Mouse (Mus musculus) C2C12 (cell line): ENCODE data around the gene Clec11a. TPM values are rescaled to one million over a fixed set of nuclear protein-coding genes. Genes with fewer than 3 reads are reported as not detected.
A peak's percentile ranks its signal among the peaks of the same experiment; 100 is the strongest.
"Not testable (repeated sequence)": the region's sequence is repeated elsewhere in the genome, so short reads cannot be mapped to it uniquely, and the experiment has no call there.

Experiments used
- H3K27me3 ChIP-seq: one replicate; pipeline ENCODE4 v1.6.1; 2011; ENCODE audit not compliant: control insufficient read depth, insufficient read depth, insufficient read length
- H3K36me3 ChIP-seq: one replicate; pipeline ENCODE4 v1.6.1; 2011; ENCODE audit not compliant: control insufficient read depth, insufficient read depth
- H3K4me3 ChIP-seq: one replicate; pipeline ENCODE4 v1.5.1; 2011; ENCODE audit warnings: mild to moderate bottlenecking, control low read depth; ENCODE audit not compliant: poor library complexity, insufficient read depth, severe bottlenecking
- H3K79me2 ChIP-seq: one replicate; pipeline ENCODE4 v1.6.1; 2011; ENCODE audit not compliant: control insufficient read depth, insufficient read depth
- H3K79me3 ChIP-seq: one replicate; pipeline ENCODE4 v1.6.1; 2011; ENCODE audit warnings: low read depth, control low read depth
- H3ac ChIP-seq: one replicate; pipeline ENCODE3; 2011; ENCODE audit warnings: low read depth; ENCODE audit not compliant: control insufficient read depth, insufficient read length
- CEBPB ChIP-seq: IDR thresholded peaks from one replicate; pipeline ENCODE4 v1.6.1; 2011; ENCODE audit warnings: low read depth, mild to moderate bottlenecking, control low read depth, moderate library complexity
- CTCF ChIP-seq: IDR thresholded peaks from one replicate; pipeline ENCODE4 v1.5.1; 2011; ENCODE audit not compliant: control insufficient read depth, insufficient read depth, insufficient read length
- FOSL1 ChIP-seq: IDR thresholded peaks from one replicate; pipeline ENCODE4 v1.8.0; 2011; ENCODE audit warnings: mild to moderate bottlenecking, low read length; ENCODE audit not compliant: poor library complexity, insufficient read depth, severe bottlenecking
- MAX ChIP-seq: IDR thresholded peaks from one replicate; pipeline ENCODE4 v1.6.1; 2011; ENCODE audit warnings: mild to moderate bottlenecking, control low read depth
- MYOD1 ChIP-seq: IDR thresholded peaks from one replicate; pipeline ENCODE4 v1.6.1; 2011; ENCODE audit warnings: low read depth; ENCODE audit not compliant: control insufficient read depth, insufficient read length
- MYOG ChIP-seq: IDR thresholded peaks from one replicate; pipeline ENCODE4 v1.6.1; 2011; ENCODE audit not compliant: control insufficient read depth, insufficient read length; ENCODE audit errors: extremely low read depth
- USF1 ChIP-seq: IDR thresholded peaks from one replicate; pipeline ENCODE4 v1.6.1; 2011; ENCODE audit warnings: low read depth, mild to moderate bottlenecking, control low read depth, moderate library complexity
- polyA plus RNA-seq: library from polyadenylated mRNA; unstranded; fragments of >200 nt; fragmentation: generic; extraction: Trizol; gene quantifications from one replicate; pipeline ENCODE4 v1.2.1, GENCODE M21; 2012; ENCODE audit warnings: missing spikeins

Clec11a gene
- polyA plus RNA-seq, 1 experiment = 0.30 TPM

DNA sequence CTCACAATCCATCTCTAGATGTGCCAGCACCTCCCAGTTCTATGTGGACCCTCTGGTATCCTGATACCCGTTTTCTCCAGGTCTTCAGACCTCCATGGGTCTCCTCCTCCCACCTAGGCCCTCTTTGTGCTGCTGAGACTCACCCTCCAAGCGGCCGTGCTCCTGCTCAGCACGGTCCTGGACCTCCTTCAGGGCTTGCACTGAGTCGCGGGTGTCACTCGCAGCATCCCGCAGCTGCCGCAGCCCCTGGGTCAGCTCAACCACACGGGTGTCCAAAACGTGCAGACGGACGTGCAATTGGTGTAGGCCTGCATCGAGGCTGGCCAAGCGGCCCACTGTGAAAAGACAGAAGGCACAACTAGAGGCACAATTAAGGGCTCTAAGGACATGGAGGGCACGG, 1.0 kb downstream of the Clec11a start:
- H3K36me3 ChIP-seq = no peaks in the 10 kb centered on the region
- no peaks in the 10 kb centered on the region for H3K79me3 ChIP-seq
- no peak for TF ChIP-seq MYOD1
- TF ChIP-seq USF1 = no peak
- TF ChIP-seq FOSL1 = no peak
- no peak for TF ChIP-seq CTCF
- TF ChIP-seq MAX = no peak
- no peak for TF ChIP-seq CEBPB
- TF ChIP-seq MYOG = no peak
- no peak overlapping the region for H3ac ChIP-seq
- peaks cover 28% of the 10 kb centered on the region for H3K27me3 ChIP-seq
- H3K4me3 ChIP-seq = no peak overlapping the region
- H3K79me2 ChIP-seq = no peaks in the 10 kb centered on the region

DNA sequence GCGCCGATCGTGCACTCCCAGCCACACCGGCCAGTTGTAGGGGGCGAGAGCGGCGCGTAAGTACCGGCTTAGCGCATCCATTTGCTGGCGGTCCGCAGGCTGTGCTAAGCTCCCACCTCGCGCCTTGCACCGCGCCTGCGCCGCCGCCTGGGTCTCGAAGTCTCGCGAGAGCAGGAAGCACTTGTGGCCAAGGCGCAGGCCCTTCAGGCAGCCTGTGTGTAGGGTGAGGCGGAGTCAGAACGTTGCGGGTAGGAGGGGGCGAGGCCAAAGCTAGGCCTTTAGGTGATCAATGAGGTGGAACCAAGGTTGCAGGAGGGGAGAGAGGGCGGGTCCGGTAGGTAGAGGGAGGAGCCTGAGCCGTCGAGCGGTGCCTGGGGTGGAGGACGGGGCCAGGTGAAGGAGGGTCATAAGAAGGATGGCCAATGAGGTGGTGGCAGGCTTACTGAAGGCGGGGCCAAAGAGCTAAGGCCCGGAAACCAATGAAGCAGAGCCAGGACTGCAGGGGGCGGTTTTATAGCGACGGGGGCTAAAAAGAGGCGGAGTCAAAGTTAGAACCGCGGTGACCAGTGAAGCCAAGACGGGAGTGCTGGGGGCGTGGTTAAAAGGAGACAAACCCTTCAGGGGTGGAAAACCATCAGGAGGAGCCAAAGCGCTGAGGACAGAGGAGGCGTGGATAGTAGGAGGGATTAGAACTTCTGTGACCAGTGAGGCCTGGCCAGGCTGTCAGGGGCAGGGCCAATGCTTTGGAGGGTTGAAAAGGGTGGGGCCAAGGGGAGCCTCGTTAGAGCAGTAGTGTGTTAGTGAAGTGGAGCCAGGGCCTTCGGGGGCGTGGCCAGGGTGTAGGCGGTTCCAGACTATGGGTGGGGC, 1.7 kb downstream of the Clec11a start:
- Histone ChIP-seq H3ac (peak overlapping the region; percentile 78), H3K27me3 (peaks cover 21% of the 10 kb centered on the region), H3K36me3 (no peaks in the 10 kb centered on the region), H3K79me3 (no peaks in the 10 kb centered on the region), H3K4me3 (peak overlapping the region; percentile 45), H3K79me2 (no peaks in the 10 kb centered on the region)
- TF ChIP-seq CTCF = no peak
- no peak for TF ChIP-seq USF1
- TF ChIP-seq MAX = no peak
- TF ChIP-seq FOSL1 = no peak
- no peak for TF ChIP-seq MYOG
- TF ChIP-seq MYOD1 = no peak
- no peak for TF ChIP-seq CEBPB

DNA sequence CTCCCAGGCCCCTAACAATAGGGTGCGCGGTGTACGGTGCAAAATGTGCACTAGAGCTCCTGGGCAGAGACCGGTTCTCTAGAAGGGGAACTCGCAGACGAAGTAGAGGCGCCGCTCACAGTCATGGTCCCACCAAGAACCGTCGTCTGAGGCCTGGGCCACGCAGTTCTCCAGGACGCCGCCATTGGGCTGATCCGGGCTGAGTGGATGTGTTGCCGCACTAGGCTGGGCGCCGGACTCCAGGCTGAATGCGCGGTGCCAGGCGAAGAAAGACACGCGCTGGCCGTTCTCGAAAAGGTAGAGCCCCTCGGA, 2.3 kb downstream of the Clec11a start:
- TF ChIP-seq USF1 (no peak), CEBPB (no peak), FOSL1 (no peak), CTCF (no peak), MAX (no peak), MYOD1 (no peak), MYOG (no peak)
- H3ac ChIP-seq = peak overlapping the region; percentile 78
- H3K79me3 ChIP-seq = no peaks in the 10 kb centered on the region
- no peaks in the 10 kb centered on the region for H3K36me3 ChIP-seq
- peak overlapping the region; percentile 45 for H3K4me3 ChIP-seq
- peaks cover 15% of the 10 kb centered on the region for H3K27me3 ChIP-seq
- H3K79me2 ChIP-seq = no peaks in the 10 kb centered on the region

DNA sequence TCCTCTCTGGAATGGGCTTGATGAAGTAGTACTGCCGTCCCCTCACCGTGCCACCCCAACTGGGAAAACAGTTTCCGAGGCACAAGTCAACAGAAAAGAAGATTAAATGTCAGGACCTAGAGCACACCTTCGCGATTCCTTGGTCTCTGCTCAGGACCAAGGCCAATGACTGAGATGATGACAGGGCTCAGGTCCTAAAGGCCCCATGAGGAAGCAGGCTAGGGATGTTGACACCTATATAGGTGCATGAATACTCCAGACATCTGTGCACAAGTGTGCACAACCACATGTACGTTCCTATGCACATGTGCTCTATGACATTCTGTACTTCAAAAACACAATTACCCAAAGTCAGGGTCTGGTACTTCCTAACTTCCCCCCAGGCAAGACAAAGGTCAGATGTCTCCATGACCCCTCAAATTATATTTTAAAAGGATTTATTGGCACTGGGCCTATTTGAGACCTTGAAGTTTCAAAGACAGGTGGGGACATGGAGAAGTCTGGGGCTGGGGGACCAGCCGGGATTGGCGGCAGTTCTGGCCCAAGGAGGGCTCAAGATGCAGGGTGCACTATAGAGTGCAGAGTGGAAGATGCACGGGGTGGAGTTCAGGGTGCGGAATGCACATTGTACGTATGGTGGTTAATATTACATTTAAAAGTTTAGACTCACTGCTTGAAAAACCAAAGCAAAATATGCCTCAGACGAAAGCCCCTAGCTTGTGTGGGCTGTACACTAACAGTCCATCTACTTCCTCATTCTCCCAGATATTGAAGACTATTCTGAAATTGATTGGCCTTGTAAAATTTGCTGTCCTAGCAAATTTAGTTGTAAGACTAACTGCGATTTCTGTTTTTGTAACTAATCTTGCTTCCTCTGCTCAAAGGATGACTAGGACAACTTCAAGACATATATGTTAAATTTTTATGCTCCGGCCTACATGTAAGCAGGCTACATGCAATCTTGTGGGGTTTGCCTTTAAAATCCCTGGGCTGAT, 3.1 kb downstream of the Clec11a start:
- TF ChIP-seq MAX (no peak), USF1 (no peak), MYOD1 (no peak), FOSL1 (no peak), CTCF (no peak), CEBPB (no peak), MYOG (no peak)

DNA sequence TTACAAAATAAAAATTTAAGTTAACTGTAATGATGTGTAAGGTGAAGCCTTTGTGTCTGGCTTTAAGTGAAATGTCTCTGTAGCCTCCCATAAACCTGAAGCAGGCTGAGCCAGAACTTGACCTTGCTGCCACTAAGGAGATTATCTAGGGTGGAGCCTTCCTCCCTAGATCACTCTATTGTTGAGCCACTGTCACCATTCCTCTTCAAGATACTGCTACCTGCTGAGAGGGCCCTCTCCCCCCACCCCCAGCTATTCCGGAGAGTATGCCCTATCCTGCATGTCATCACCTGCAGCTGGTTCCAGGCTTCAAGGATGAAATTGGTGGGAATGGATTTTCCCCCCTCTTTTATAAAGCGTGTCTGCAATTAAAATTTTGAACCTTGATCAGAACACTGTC, 9.2 kb downstream of the Clec11a start:
- H3K4me3 ChIP-seq, H3K79me3 ChIP-seq, H3K79me2 ChIP-seq, H3K36me3 ChIP-seq, H3ac ChIP-seq: not testable (repeated sequence)
- H3K27me3 ChIP-seq = peaks cover 11% of the 10 kb centered on the region

More for the DNA sequence above, 3.1 kb downstream of the Clec11a start:
- Histone ChIP-seq H3K79me2 (no peaks in the 10 kb centered on the region), H3ac (no peak overlapping the region), H3K4me3 (peak overlapping the region; percentile 45), H3K27me3 (peaks cover 10% of the 10 kb centered on the region), H3K36me3 (no peaks in the 10 kb centered on the region), H3K79me3 (no peaks in the 10 kb centered on the region)
